Mouse (Mus musculus) ZHBTc4 (cell line): ENCODE data around the gene 1700020N01Rik.
A peak's percentile ranks its signal among the peaks of the same experiment; 100 is the strongest.

Experiments used
- DNase-seq: peaks from one replicate; pipeline ENCODE4 v3.0.0-alpha.2; 2011; ENCODE audit warnings: low read depth, low spot score

The 1700020N01Rik gene

GRCm38 (mm10) chr10:21592896-21593380 is at the start of gene 1700020N01Rik:
TSS of gene 1700020N01Rik (plus strand) at chr10:21593145.
- peak; percentile 69 for DNase-seq

GRCm38 (mm10) chr10:21543576-21544278 is 49.2 kb upstream of the 1700020N01Rik start:
- no peak for DNase-seq

DNA sequence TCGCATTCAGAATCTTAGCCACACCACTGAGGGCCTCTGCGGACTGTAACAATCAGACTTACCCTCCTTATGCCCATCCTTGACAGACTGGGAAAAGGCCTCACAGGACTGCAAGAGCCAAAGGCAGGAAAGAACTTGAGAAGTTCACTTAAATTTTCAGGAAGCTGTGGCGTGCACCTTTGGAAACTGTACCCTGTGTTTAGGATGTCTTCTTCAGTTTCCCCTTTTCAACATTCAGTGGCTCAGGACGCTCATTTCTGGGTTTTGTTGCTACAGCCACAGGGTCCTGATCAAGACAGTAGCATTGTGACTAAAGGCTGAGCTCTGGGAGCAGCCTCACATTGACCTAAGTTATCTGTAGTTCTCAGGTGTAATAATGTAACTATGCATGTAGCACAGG is 48.2 kb upstream of the 1700020N01Rik start:
- no peak for DNase-seq

GRCm38 (mm10) chr10:21545446-21545845 is 47.5 kb upstream of the 1700020N01Rik start:
- DNase-seq: no peak

GRCm38 (mm10) chr10:21548871-21549505 is 44.0 kb upstream of the 1700020N01Rik start:
- no peak for DNase-seq

DNA sequence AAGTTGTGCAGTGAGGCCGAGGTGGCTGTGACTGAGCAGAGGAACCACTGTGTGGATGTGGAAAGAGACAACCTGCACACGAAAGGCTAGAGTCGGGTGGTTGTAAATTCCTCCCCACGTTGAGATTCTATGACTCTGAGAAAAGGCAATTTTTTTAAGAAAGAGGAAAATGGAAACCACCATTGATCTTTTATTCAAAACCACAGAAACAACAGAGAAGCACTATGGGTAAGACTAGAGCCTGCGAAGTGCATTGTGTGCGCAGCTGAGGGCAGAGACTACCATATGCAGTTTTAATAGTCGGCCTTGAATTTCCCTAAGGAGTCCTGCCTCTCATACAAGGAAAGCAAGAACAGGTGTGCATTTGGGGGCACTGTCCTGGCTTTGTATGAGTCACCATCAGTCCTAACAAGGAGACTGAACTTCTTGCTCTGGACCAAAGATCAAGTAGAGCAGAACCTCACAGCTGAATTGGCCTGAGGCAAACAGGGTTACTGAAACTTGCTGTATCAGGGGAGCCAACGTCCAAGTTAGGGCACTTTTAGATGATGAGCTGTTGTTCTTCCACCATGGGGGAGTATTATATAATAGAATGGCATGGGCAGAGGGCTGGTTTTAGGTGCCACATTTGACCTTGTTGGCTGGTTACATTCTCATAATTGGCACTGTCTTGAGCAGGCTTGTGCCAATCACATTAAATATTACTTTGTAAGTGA is 39.8 kb upstream of the 1700020N01Rik start:
- no peak for DNase-seq

DNA sequence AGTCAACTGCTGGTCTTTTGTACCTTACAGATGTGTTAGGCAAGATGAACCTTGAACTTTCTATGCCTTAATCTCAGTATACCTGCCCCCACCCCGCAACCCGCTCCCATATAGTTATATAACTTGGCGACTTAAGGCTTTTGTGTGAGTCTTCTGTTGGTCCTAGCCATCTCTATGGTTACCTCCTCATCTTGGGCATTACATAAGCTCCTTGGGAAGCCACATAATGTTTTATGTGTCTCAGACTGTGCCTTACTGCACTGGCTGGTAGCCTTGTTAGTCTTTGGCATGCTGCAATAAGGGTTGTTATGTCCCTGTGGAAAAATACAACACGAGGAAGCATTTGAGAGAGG is 39.3 kb upstream of the 1700020N01Rik start:
- DNase-seq: no peak

DNA sequence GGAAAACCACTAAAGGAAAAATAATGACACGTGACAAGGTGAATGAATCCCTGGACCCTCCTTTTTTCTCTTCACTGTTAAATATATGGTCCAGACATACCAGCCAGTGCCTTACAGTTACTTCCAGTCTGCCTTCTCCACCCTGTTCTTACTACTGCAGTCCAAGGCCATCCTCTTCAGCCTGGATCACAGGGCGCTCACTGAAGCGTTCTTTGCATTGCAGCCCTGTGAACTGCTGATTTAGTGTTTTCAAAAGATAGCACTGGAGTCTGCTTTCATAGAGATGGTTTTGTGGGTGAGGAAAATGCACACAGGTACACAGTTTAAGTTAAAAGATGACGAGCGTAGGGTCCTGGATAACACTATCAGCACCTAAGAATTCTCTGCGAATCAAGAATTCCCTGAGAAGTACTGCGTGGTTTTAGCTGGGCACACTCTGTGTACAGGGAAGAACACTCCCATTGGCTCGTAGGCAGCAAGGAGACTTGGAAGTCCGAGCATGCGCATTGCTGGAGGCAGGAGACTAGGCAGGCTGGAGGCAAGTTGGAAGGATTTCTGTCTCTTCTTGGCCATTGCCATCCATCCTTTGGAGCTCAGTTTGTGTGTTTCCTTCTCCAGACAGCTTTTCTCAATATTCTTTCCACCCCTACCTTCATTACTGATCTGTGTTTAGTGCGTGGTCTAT is 37.9 kb upstream of the 1700020N01Rik start:
- DNase-seq: peak; percentile 65

DNA sequence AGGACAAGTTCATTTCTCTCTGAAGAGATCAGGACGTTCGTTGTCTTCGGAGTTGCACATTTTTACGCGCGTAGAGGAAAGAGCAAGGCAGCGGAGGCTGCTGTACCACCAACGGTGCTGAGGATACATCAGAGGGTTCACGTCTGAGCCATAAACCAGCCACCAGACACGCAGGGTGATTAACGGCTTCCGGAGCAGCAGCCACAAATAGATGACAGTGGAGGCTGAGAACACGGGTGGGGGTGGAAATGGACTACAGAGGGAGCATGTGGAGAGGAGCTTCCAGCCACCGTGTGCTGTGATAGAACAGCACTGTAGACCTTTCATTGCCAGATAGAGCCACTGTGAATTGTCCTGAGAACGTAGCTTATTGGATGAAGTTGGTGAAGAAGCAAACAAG is 33.2 kb upstream of the 1700020N01Rik start:
- no peak for DNase-seq

GRCm38 (mm10) chr10:21561181-21561580 is 31.8 kb upstream of the 1700020N01Rik start:
- DNase-seq: no peak

- DNase-seq: no peak
These were observed 29.5 kb upstream of the 1700020N01Rik start for GRCm38 (mm10) chr10:21563446-21563845.

DNA sequence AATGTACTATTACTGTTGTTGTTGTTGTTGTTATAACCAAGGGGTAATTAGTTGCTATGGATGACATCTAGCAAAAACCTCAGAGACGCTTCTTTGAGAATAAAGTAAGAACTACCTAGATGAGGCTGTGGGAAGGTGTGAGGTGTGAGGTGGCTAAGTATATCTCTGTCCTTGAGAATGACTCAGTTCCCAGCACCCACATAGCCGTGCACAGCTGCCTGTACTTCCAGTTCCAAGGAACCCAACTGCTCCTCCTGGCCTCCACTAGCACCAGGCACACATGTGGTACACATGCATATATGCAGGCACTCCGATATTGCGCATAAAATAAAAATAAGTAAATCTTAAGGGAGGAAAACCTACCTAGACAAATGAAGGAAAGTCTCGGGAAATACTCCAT is 28.8 kb upstream of the 1700020N01Rik start:
- no peak for DNase-seq

- DNase-seq: no peak
These were observed 26.9 kb upstream of the 1700020N01Rik start for GRCm38 (mm10) chr10:21566074-21566473.

DNA sequence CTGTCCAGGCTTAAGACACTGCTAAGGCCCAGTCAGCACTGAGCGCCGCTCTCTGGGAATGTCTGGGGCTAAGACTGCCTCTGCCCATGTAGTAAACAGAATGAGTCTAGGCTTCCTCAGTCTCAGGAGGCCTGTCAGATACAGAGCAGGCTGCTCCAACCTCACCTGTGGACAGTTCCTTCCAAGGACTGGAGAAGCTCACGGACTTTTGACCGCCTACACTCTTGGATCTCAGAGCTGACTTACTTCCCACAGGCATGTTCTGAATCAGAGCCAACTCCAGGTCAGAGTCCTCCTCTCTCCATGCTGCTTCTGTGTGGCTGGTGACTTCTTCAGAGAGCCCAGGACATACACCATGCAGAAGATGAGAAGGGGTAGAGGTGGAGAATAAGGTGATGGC is 21.3 kb upstream of the 1700020N01Rik start:
- no peak for DNase-seq

DNA sequence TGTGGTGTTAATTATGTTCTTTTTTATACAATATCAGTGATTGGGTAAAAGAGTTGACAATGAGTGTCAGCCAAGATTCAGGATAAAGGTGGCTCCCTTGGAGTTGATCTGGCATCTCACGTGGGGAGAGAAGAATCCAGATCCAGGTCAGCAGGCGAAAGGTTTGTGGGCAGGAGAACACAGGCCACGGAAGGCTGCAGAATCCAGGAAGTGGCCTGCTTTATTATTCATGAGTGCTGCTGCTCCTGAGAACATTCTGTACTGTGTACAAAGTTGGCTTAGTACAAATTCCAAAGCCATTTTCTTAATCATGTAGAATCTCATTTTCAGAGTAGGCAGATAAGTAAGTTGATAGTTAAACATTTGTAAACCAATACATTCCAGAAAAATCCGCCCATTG is 19.2 kb upstream of the 1700020N01Rik start:
- no peak for DNase-seq

- no peak for DNase-seq
These were observed 17.1 kb upstream of the 1700020N01Rik start for GRCm38 (mm10) chr10:21575806-21576378.

- DNase-seq: no peak
These were observed 15.1 kb upstream of the 1700020N01Rik start for GRCm38 (mm10) chr10:21577798-21578197.

DNA sequence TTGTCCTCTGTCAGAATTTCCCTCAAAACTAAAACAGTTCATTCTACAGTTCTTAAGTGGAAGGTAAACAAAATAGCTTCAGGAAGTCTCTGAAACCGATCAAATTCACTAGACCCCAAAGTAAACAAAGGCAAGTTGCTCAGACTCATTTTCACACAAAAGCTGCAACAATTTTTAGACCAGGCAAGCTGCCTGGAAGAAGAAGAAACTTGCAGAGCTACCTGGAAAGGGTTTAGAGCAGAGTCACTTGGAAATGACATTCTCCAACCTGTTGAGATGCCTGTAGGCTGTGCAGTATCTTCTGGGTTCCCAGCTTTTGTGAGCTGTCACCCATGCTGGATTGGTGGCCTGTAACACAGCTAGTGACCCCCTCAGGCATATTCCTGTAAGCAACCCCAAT is 11.4 kb upstream of the 1700020N01Rik start:
- DNase-seq: no peak

GRCm38 (mm10) chr10:21587041-21587440 is 5.9 kb upstream of the 1700020N01Rik start:
- DNase-seq: no peak

GRCm38 (mm10) chr10:21588007-21588852 is 4.7 kb upstream of the 1700020N01Rik start:
- no peak for DNase-seq

DNA sequence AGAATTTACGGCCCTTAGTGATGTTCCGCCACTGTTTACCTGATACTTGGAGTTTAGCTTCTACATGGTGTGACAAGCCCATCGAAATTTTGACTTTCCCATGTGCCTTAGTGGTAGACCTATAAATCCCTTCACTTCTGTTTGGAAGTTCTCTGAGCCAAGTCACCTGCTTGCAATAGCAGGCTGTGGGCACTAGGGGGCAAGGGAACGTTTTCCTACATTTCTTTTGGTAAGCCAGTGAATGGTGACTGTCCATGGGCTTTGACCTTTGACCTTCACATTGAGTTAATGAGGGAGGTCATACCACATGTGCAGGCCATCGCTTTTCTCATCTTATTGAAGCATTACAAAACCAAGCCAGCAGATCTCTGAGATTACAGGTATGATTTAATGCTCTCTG is 8.0 kb downstream of the 1700020N01Rik start:
- peak; percentile 88 for DNase-seq
